In the genomic region with DNA sequence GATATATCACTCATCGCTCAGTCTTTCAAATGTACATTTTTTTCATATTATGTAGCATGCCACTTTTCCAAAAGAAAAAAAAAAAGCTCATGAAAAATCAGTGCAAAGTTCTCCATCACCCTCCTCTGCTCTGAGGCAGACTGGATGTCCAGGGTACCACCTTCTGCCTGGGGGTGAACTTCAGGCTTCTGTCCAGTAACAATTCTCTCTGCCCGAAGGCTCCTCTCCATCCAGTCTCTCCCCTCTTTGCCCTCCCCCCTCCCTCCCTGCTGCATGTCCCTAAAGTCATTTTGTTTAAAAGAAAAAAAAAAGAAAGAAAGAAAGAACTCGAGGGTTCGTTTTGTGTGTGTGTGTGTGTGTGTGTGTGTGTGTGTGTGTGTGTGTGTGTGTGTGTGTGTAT, we compare ENCODE assay signal across 23 mouse cellular contexts. TPM values are rescaled to one million over a fixed set of nuclear protein-coding genes. Genes with fewer than 3 reads are reported as not detected.
DNase-seq lines count a peak whose midpoint lies in the region; ATAC-seq and TF ChIP-seq lines count a peak whose summit lies in the region.
"Had no signal": no experiment of that assay in that cellular context is flagged by ENCODE, and none has a peak within 500 bp of the region (broad histone marks: within the 10 kb centered on the region; RNA-seq: fewer than 3 reads in every experiment).

No protein-coding gene starts in this region.

- H3K9ac ChIP-seq in hindbrain, postnatal 0 days (replicated peaks; ENCODE audit: low read length): no peak overlapping the region
- no peak overlapping the region for H3K9ac ChIP-seq in hindbrain, embryonic 12.5 days
- no peak overlapping the region for H3K9ac ChIP-seq in forebrain, embryonic 14.5 days (ENCODE audit: low read length)
- H3K9ac ChIP-seq in midbrain, postnatal 0 days (replicated peaks; ENCODE audit: low read length, poor library complexity, severe bottlenecking): no peak overlapping the region
- H3K9ac ChIP-seq: heart, embryonic 13.5 days; lung, embryonic 15.5 days; stomach, embryonic 15.5 days had no signal

- H3K4me3 ChIP-seq in hindbrain, postnatal 0 days (ENCODE audit: low read length): no peak overlapping the region
- no peak overlapping the region for H3K4me3 ChIP-seq in hindbrain, embryonic 12.5 days
- no peak overlapping the region for H3K4me3 ChIP-seq in forebrain, embryonic 14.5 days (ENCODE audit: low read depth, low read length)
- H3K4me3 ChIP-seq in midbrain, postnatal 0 days (ENCODE audit: low read depth, low read length): peak overlapping the region; percentile 25
- H3K4me3 ChIP-seq: lung, embryonic 15.5 days; stomach, embryonic 15.5 days had no signal

- no peak for TF ChIP-seq CTCF in hindbrain, postnatal 0 days (IDR thresholded peaks at IDR 0.05; ENCODE audit: low read depth)
- no peak for TF ChIP-seq CTCF in midbrain, postnatal 0 days (IDR thresholded peaks at IDR 0.05)

- H3K27ac ChIP-seq in hindbrain, postnatal 0 days: no peak overlapping the region
- no peak overlapping the region for H3K27ac ChIP-seq in hindbrain, embryonic 12.5 days
- H3K27ac ChIP-seq in forebrain, embryonic 14.5 days (ENCODE audit: low read depth, low read length): no peak overlapping the region
- H3K27ac ChIP-seq in midbrain, postnatal 0 days (ENCODE audit: low read depth, low read length): no peak overlapping the region
- H3K27ac ChIP-seq: heart, embryonic 13.5 days; kidney, postnatal 0 days; lung, embryonic 15.5 days; stomach, embryonic 15.5 days had no signal

- 9% methylated on average over 4 of the region's 4 CpGs for WGBS in hindbrain, postnatal 0 days
- 8% methylated on average over 4 of the region's 4 CpGs for WGBS in hindbrain, embryonic 12.5 days
- 3% methylated on average over 4 of the region's 4 CpGs for WGBS in forebrain, embryonic 14.5 days
- 17% methylated on average over 2 of the region's 4 CpGs for WGBS in midbrain, postnatal 0 days

- peaks cover 57% of the 10 kb centered on the region for H3K27me3 ChIP-seq in hindbrain, postnatal 0 days (ENCODE audit: insufficient read depth, low read length)
- peaks cover 90% of the 10 kb centered on the region for H3K27me3 ChIP-seq in hindbrain, embryonic 12.5 days
- H3K27me3 ChIP-seq in forebrain, embryonic 14.5 days (replicated peaks; ENCODE audit: control insufficient read depth, insufficient read depth, low read length): peaks cover 89% of the 10 kb centered on the region
- H3K27me3 ChIP-seq in midbrain, postnatal 0 days (ENCODE audit: insufficient read depth, low read length): peaks cover 47% of the 10 kb centered on the region

- DNase-seq in cerebellum, adult 11-12 months: peak; percentile 50
- DNase-seq in hindbrain, postnatal 0 days (ENCODE audit: low spot score): no peak
- DNase-seq in forebrain, embryonic 14.5 days (ENCODE audit: low spot score): no peak
- DNase-seq in midbrain, postnatal 0 days (ENCODE audit: low spot score): no peak
- DNase-seq in gastrocnemius, adult 8-10 months (ENCODE audit: low spot score in 2 of 2): no peak
- DNase-seq in frontal cortex, adult 2 months (ENCODE audit: extremely low spot score in 1 of 2, low spot score in 1 of 2): no peak
- DNase-seq: heart, adult 11 months; thymus, adult 2 months had no signal

- no peaks in the 10 kb centered on the region for H3K4me1 ChIP-seq in hindbrain, postnatal 0 days (ENCODE audit: insufficient read depth, low read length)
- peaks cover 23% of the 10 kb centered on the region for H3K4me1 ChIP-seq in hindbrain, embryonic 12.5 days
- peaks cover 3% of the 10 kb centered on the region; the same call in 1 of the 2 replicates for H3K4me1 ChIP-seq in forebrain, embryonic 14.5 days (ENCODE audit: control insufficient read depth, insufficient read depth, low read length)
- H3K4me1 ChIP-seq in midbrain, postnatal 0 days (ENCODE audit: insufficient read depth, low read length): peaks cover 4% of the 10 kb centered on the region; the same call in 1 of the 2 replicates
- H3K4me1 ChIP-seq: stomach, embryonic 15.5 days had no signal

- peak overlapping the region; percentile 48 for H3K4me2 ChIP-seq in hindbrain, postnatal 0 days (ENCODE audit: low read depth, low read length)
- H3K4me2 ChIP-seq in hindbrain, embryonic 12.5 days (replicated peaks): no peak overlapping the region
- H3K4me2 ChIP-seq in forebrain, embryonic 14.5 days (ENCODE audit: low read length): 0 out of 2 replicates have a peak overlapping the region, but pooled peaks have one; percentile 14
- peak overlapping the region; percentile 45 for H3K4me2 ChIP-seq in midbrain, postnatal 0 days (ENCODE audit: low read depth, low read length, poor library complexity, severe bottlenecking)
- H3K4me2 ChIP-seq: liver, embryonic 11.5 days; lung, embryonic 15.5 days had no signal

- H3K36me3 ChIP-seq in hindbrain, postnatal 0 days (ENCODE audit: insufficient read depth, low read length): no peaks in the 10 kb centered on the region
- H3K36me3 ChIP-seq in hindbrain, embryonic 12.5 days: no peaks in the 10 kb centered on the region
- H3K36me3 ChIP-seq in forebrain, embryonic 14.5 days (ENCODE audit: control insufficient read depth, insufficient read depth, low read length): no peaks in the 10 kb centered on the region
- no peaks in the 10 kb centered on the region for H3K36me3 ChIP-seq in midbrain, postnatal 0 days (ENCODE audit: insufficient read depth, low read length)
- H3K36me3 ChIP-seq: heart, embryonic 13.5 days; lung, embryonic 15.5 days; stomach, embryonic 15.5 days had no signal

- ATAC-seq in cerebellum, adult (ENCODE audit: insufficient number of reproducible peaks, low FRiP score, low TSS enrichment): no peak
- ATAC-seq in hindbrain, postnatal 0 days: no peak
- no peak for ATAC-seq in hindbrain, embryonic 12.5 days (ENCODE audit: low FRiP score)
- ATAC-seq in forebrain, embryonic 14.5 days: no peak
- no peak for ATAC-seq in midbrain, postnatal 0 days (ENCODE audit: low FRiP score)
- ATAC-seq: intestine, embryonic 16.5 days had no signal

- no peaks in the 10 kb centered on the region for H3K9me3 ChIP-seq in hindbrain, postnatal 0 days (ENCODE audit: low read length)
- H3K9me3 ChIP-seq in hindbrain, embryonic 12.5 days (replicated peaks): no peaks in the 10 kb centered on the region
- H3K9me3 ChIP-seq in forebrain, embryonic 14.5 days (replicated peaks; ENCODE audit: control insufficient read depth, low read length): no peaks in the 10 kb centered on the region
- H3K9me3 ChIP-seq in midbrain, postnatal 0 days (ENCODE audit: low read length): no peaks in the 10 kb centered on the region
- H3K9me3 ChIP-seq: heart, embryonic 13.5 days; lung, embryonic 15.5 days; stomach, embryonic 15.5 days had no signal

RNA-seq across cellular contexts. Expression of gene Barhl2, which starts 5.3 kb away (rescaled TPM):
- total RNA-seq in hindbrain, postnatal 0 days (2014; rRNA removed): 11.4 and 14.9 TPM in 2 replicates
- polyA plus RNA-seq in hindbrain, postnatal 0 days (2015; fragmentation: Nextera tagmentation; extraction: Ambion mirVana): 1.6 and 2.1 TPM in 2 replicates
- 1.3 and 1.4 TPM in 2 replicates for polyA plus RNA-seq in hindbrain, embryonic 12.5 days (2016; fragmentation: Nextera tagmentation; extraction: Ambion mirVana)
- 1.9 and 2.0 TPM in 2 replicates for polyA plus RNA-seq in forebrain, embryonic 14.5 days (2014; fragmentation: Nextera tagmentation; extraction: Ambion mirVana)
- total RNA-seq in midbrain, postnatal 0 days (2014; rRNA removed): 27.6 and 28.0 TPM in 2 replicates
- polyA plus RNA-seq in midbrain, postnatal 0 days (2015; fragmentation: Nextera tagmentation; extraction: Ambion mirVana): 5.7 and 6.5 TPM in 2 replicates
- total RNA-seq in gastrocnemius, adult 8-10 months (2022): not detected
- polyA plus RNA-seq in frontal cortex, adult 2 months (2012; rRNA removed): 2.4 and 3.0 TPM in 2 replicates
- total RNA-seq: adrenal gland, postnatal 4 days; gastrocnemius, adult 18-20 months; heart, postnatal 4 days; megakaryocyte progenitor cell, adult 5-6 weeks; MEL; neutrophil, adult 5-6 weeks had no signal
- polyA plus RNA-seq: heart, embryonic 13.5 days; intestine, embryonic 16.5 days; kidney, postnatal 0 days; liver, embryonic 11.5 days; lung, embryonic 15.5 days; spleen, adult 2 months; stomach, embryonic 15.5 days; thymus, adult 2 months had no signal
